ENCODE assay signal across 7 mouse cellular contexts in the genomic region with DNA sequence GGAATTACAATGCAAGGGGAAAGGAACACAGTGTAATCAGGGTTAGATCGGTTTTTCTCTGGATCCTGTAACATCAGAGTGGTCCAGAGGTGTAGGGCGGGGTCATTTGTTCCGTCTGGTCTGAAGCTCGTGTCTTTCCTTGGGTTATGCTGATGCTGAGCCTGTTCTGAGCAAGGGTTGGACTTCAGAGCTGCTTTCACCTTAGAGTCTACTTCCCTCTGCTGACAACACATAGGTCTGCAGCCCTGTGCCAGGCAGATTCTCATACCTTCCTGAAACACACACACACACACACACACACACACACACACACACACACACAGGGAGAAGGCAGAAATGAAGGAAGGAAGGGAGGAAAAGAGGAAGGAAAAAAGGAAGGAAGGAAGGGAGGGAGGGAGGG. TPM values are rescaled to one million over a fixed set of nuclear protein-coding genes. Genes with fewer than 3 reads are reported as not detected.
A peak's percentile ranks its signal among the peaks of the same experiment; 100 is the strongest.
DNase-seq lines count a peak whose midpoint lies in the region; ATAC-seq and TF ChIP-seq lines count a peak whose summit lies in the region.

No protein-coding gene starts in this region.

- H3K27me3 ChIP-seq in MEL (ENCODE audit: control insufficient read depth in 1 of 2, insufficient read depth in 2 of 2, low read length in 2 of 2), result no peaks in the 10 kb centered on the region
- no peaks in the 10 kb centered on the region for H3K27me3 ChIP-seq in cerebellum, adult 2 months (ENCODE audit: control insufficient read depth, insufficient read depth, low read length)

- no peak for TF ChIP-seq POLR2A in MEL (IDR thresholded peaks at IDR 0.05; ENCODE audit: control insufficient read depth in 1 of 2, insufficient read depth in 1 of 2, low read depth in 1 of 2, low read length in 2 of 2, poor library complexity in 1 of 2)
- no peak for TF ChIP-seq POLR2A in cerebellum, adult 2 months (IDR thresholded peaks at IDR 0.05; ENCODE audit: borderline replicate concordance, insufficient read depth, low read length)

- H3K79me2 ChIP-seq in MEL (ENCODE audit: control insufficient read depth, insufficient read depth, low read length, poor library complexity), result no peaks in the 10 kb centered on the region

- H3K4me1 ChIP-seq in MEL (ENCODE audit: control insufficient read depth in 1 of 2, insufficient read depth in 2 of 2, low read length in 2 of 2), result no peaks in the 10 kb centered on the region
- no peaks in the 10 kb centered on the region for H3K4me1 ChIP-seq in cerebellum, adult 2 months (ENCODE audit: control insufficient read depth, insufficient read depth, low read length)

- H3K9ac ChIP-seq in MEL (ENCODE audit: control insufficient read depth, low read depth, low read length, poor library complexity, severe bottlenecking), result no peak overlapping the region

- TF ChIP-seq RAD21 in MEL (IDR thresholded peaks at IDR 0.05; ENCODE audit: low read depth, low read length), result peak; percentile 51

- H3K27ac ChIP-seq in MEL (ENCODE audit: control insufficient read depth, low read depth, low read length), result no peak overlapping the region
- H3K27ac ChIP-seq in cerebellum, adult 2 months (ENCODE audit: insufficient read depth, low read length), result no peak overlapping the region

- peak; percentile 28 for DNase-seq in left cerebral cortex, adult 11 months (ENCODE audit: low spot score)
- no peak for DNase-seq in left cerebral cortex, postnatal 4 days
- DNase-seq in MEL (ENCODE audit: low read depth, low spot score), result peak; percentile 51
- DNase-seq in cerebellum, adult 2 months, result peak; percentile 55 to 66
- peak; percentile 53 for DNase-seq in kidney, postnatal 10 days
- no peak for DNase-seq in urinary bladder, adult 18-20 months (ENCODE audit: low spot score in 2 of 2)

- H3K36me3 ChIP-seq in MEL (ENCODE audit: control insufficient read depth in 1 of 2, insufficient read depth in 2 of 2, low read length in 2 of 2), result peaks cover 0 to 3% of the 10 kb centered on the region in 2 experiments; a peak in 1 of 4 replicates

- no peak overlapping the region for H3K4me3 ChIP-seq in MEL (ENCODE audit: control insufficient read depth in 1 of 2, insufficient read depth in 1 of 2, low read depth in 2 of 2, low read length in 2 of 2)
- H3K4me3 ChIP-seq in cerebellum, adult 2 months (replicated peaks; ENCODE audit: insufficient read depth, low read depth, low read length), result no peak overlapping the region

- 58% methylated on average over 4 of the region's 4 CpGs for WGBS in cerebellum, adult 2 months

- H3K9me3 ChIP-seq in MEL (replicated peaks; ENCODE audit: insufficient read depth, low read length), result no peaks in the 10 kb centered on the region

- intact Hi-C loops in left cerebral cortex, postnatal 4 days (cut with DNase I), result no loop called here

- TF ChIP-seq CTCF in MEL (IDR thresholded peaks at IDR 0.05 in 2 of 3, conservative IDR thresholded peaks at IDR 0.05 in 1 of 3; ENCODE audit: control insufficient read depth in 1 of 3, insufficient read depth in 1 of 3, low read depth in 2 of 3, low read length in 3 of 3, poor library complexity in 1 of 3, severe bottlenecking in 1 of 3), result peak in 2 of 3 experiments; percentile 10 to 46; a peak in 2 of 6 replicates
- TF ChIP-seq CTCF in cerebellum, adult 2 months (IDR thresholded peaks at IDR 0.05; ENCODE audit: borderline replicate concordance, insufficient read depth, low read depth, low read length), result peak; percentile 77

- no peak for TF ChIP-seq EP300 in MEL (IDR thresholded peaks at IDR 0.05; ENCODE audit: low read depth in 1 of 2, low read length in 2 of 2)

- ATAC-seq in neutrophil, adult 5-6 weeks (ENCODE audit: extremely low read depth, insufficient number of reproducible peaks, low FRiP score, poor library complexity, severe bottlenecking), result peak; percentile 90

TF ChIP-seq in MEL, 35 proteins besides CTCF, POLR2A, EP300 and RAD21:
- TF ChIP-seq ZC3H11A (IDR thresholded peaks at IDR 0.05; ENCODE audit: low read depth, low read length) (peak; percentile 48; the same call in 1 of the 2 replicates), POLR2AphosphoS5 (IDR thresholded peaks at IDR 0.05; ENCODE audit: borderline replicate concordance, low read depth, low read length) (no peak), TAL1 (IDR thresholded peaks at IDR 0.05; ENCODE audit: low read length) (no peak), SMC3 (IDR thresholded peaks at IDR 0.05; ENCODE audit: low read depth, low read length) (peak; percentile 47), ZNF384 (IDR thresholded peaks at IDR 0.05; ENCODE audit: low read depth, low read length) (no peak), POLR2AphosphoS2 (IDR thresholded peaks at IDR 0.05; ENCODE audit: low read length) (no peak), MYC (IDR thresholded peaks at IDR 0.05; ENCODE audit: low read depth, low read length) (no peak)

RNA-seq across cellular contexts. Expression of a gene that starts 43.2 kb away (rescaled TPM):
- total RNA-seq in left cerebral cortex, postnatal 4 days (2021), result 10 to 100 TPM; 42.5 to 44.0 TPM
- total RNA-seq in MEL (2012; rRNA removed), result 14.2 and 15.2 TPM in 2 replicates
- 1 to 10 TPM in 1 of 2 experiments, not detected in 1; 6.2 TPM for polyA plus RNA-seq in MEL (2012; ENCODE audit: insufficient read depth in 1 of 2, insufficient read length in 2 of 2, low read depth in 1 of 2, low replicate concordance in 2 of 2, missing spikeins in 1 of 2)
- polyA plus RNA-seq in cerebellum, adult 2 months (2012; rRNA removed), result 12.0 TPM in 2 replicates
- total RNA-seq in neutrophil, adult 5-6 weeks (2017), result 43.5 and 49.2 TPM in 2 replicates

Comparison
In these comparisons a context has a peak if more than half of its experiments do, and no peak if none do; other contexts are left out.
1. DNase-seq: peak in left cerebral cortex, adult 11 months (single experiment), MEL (single experiment), cerebellum, adult 2 months (2 of 2) and kidney, postnatal 10 days (single experiment); none in left cerebral cortex, postnatal 4 days (single experiment) and urinary bladder, adult 18-20 months (0 of 2).